Mouse (Mus musculus): ENCODE results near the gene Lrrc4b. TPM values are rescaled to one million over a fixed set of nuclear protein-coding genes. Genes with fewer than 3 reads are reported as not detected.
A peak's percentile ranks its signal among the peaks of the same experiment; 100 is the strongest.

The Lrrc4b gene
- polyA plus RNA-seq, 1 experiment, result 0.46 TPM

DNA sequence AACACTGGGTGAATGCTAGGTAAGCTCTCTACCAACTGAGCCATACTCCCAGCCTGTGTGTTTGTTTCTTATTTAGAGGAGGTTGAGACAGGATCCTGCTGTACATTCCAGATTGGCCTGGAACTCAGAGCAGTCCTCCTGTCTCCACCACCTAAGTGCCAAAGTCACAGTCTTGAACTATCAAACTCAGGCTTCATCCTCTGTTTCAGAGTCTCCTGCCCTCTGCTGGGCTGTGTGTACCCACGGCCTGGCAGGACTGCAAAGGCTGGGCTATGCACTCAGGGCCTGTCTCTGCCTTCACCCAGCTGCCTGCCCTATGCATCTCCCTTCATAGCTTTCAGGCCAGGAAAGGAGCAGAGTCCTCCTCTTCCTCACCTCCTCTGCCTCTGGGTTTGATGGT, 7.4 kb downstream of the Lrrc4b start:
- Histone ChIP-seq H3K36me3 (ENCODE audit: control insufficient read depth, insufficient read depth, low read length) (no peaks in the 10 kb centered on the region), H3K27me3 (ENCODE audit: control insufficient read depth, insufficient read depth, low read length) (no peaks in the 10 kb centered on the region), H3K4me3 (ENCODE audit: control insufficient read depth, low read depth, low read length) (no peak overlapping the region), H3K27ac (ENCODE audit: control insufficient read depth, insufficient read depth, low read depth, low read length) (no peak overlapping the region), H3K4me1 (ENCODE audit: control insufficient read depth, insufficient read depth, low read length) (peaks cover 8% of the 10 kb centered on the region)
- TF ChIP-seq CTCF (IDR thresholded peaks at IDR 0.05; ENCODE audit: control insufficient read depth, insufficient read depth, insufficient replicate concordance, low read depth, low read length), result peak; percentile 29; the same call in 1 of the 2 replicates
- TF ChIP-seq POLR2A (IDR thresholded peaks at IDR 0.05; ENCODE audit: control insufficient read depth, low read depth, low read length), result no peak

DNA sequence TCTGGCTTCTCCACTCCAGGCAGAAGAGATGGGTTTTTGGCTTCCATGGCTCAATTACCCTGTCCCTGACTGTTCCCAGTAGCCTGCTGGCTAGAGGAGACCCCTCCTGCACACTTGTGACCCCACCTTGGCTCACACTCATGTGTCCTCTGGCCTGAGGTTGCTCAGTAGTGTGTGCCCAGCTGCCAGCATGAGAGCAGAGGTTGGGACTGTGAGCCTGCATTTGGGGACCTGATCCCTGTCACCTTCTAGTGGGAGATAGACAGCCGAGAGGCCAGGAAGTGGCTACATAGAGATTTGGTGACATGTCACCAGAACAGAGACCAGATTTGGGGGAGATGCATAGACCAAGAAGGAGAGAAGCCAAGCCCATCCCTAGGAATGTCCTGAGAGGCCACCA, 8.4 kb downstream of the Lrrc4b start:
- Histone ChIP-seq H3K27ac (ENCODE audit: control insufficient read depth, insufficient read depth, low read depth, low read length) (no peak overlapping the region), H3K36me3 (ENCODE audit: control insufficient read depth, insufficient read depth, low read length) (no peaks in the 10 kb centered on the region), H3K4me1 (ENCODE audit: control insufficient read depth, insufficient read depth, low read length) (peaks cover 8% of the 10 kb centered on the region), H3K4me3 (ENCODE audit: control insufficient read depth, low read depth, low read length) (no peak overlapping the region), H3K27me3 (ENCODE audit: control insufficient read depth, insufficient read depth, low read length) (no peaks in the 10 kb centered on the region)
- TF ChIP-seq POLR2A (IDR thresholded peaks at IDR 0.05; ENCODE audit: control insufficient read depth, low read depth, low read length) (no peak), CTCF (IDR thresholded peaks at IDR 0.05; ENCODE audit: control insufficient read depth, insufficient read depth, insufficient replicate concordance, low read depth, low read length) (no peak)

DNA sequence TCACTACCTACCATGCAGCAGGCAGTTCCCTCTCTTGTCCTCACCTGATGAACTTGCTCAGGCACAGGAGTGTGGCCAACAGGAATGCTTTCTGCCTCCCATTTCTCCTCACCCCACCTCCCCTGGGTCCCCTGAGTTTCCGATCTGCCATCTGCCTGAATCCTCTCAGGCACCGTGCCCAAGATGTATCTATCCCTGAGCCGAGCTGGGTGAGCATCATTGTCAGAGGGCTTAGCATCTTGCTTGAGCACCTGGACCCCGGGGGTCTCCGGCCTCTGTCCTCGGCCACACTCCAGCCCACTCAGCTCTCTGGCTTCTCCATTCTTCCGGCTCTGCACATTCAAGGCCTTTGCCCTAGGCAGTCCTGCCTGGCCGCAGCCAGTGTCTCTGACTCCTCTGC, 9.1 kb downstream of the Lrrc4b start:
- TF ChIP-seq CTCF (IDR thresholded peaks at IDR 0.05; ENCODE audit: control insufficient read depth, insufficient read depth, insufficient replicate concordance, low read depth, low read length), result no peak
- no peak for TF ChIP-seq POLR2A (IDR thresholded peaks at IDR 0.05; ENCODE audit: control insufficient read depth, low read depth, low read length)
- H3K27me3 ChIP-seq (ENCODE audit: control insufficient read depth, insufficient read depth, low read length), result no peaks in the 10 kb centered on the region
- H3K36me3 ChIP-seq (ENCODE audit: control insufficient read depth, insufficient read depth, low read length), result no peaks in the 10 kb centered on the region

DNA sequence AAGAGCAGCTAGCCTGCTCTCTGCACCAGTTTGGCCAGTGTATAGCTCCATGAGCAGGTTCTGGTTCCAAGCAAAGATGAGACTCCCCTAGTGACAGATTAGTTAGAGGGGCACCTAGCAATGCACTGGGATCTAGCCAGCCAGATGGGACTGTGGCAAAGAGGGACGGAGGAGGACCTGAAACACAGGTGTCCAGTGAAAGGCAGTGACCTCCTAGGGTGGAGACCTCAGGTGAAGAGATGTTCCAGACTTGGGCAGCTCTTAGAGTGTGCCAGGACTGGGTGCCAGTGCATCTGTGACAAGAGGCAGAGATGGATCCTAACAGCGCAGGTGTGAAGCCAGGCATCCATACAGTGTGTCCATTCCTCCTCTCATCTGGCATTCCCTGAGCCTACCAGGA, 10.9 kb downstream of the Lrrc4b start:
- TF ChIP-seq POLR2A (IDR thresholded peaks at IDR 0.05; ENCODE audit: control insufficient read depth, low read depth, low read length), result no peak
- TF ChIP-seq CTCF (IDR thresholded peaks at IDR 0.05; ENCODE audit: control insufficient read depth, insufficient read depth, insufficient replicate concordance, low read depth, low read length), result no peak
- no peaks in the 10 kb centered on the region for H3K36me3 ChIP-seq (ENCODE audit: control insufficient read depth, insufficient read depth, low read length)
- no peak overlapping the region for H3K27ac ChIP-seq (ENCODE audit: control insufficient read depth, insufficient read depth, low read depth, low read length)
- H3K4me1 ChIP-seq (ENCODE audit: control insufficient read depth, insufficient read depth, low read length), result no peaks in the 10 kb centered on the region; the same call in none of the 2 replicates
- no peak overlapping the region for H3K4me3 ChIP-seq (ENCODE audit: control insufficient read depth, low read depth, low read length)
- H3K27me3 ChIP-seq (ENCODE audit: control insufficient read depth, insufficient read depth, low read length), result no peaks in the 10 kb centered on the region

More for the DNA sequence above, 9.1 kb downstream of the Lrrc4b start:
- peaks cover 8% of the 10 kb centered on the region for H3K4me1 ChIP-seq (ENCODE audit: control insufficient read depth, insufficient read depth, low read length)
- no peak overlapping the region for H3K27ac ChIP-seq (ENCODE audit: control insufficient read depth, insufficient read depth, low read depth, low read length)
- H3K4me3 ChIP-seq (ENCODE audit: control insufficient read depth, low read depth, low read length), result no peak overlapping the region

DNA sequence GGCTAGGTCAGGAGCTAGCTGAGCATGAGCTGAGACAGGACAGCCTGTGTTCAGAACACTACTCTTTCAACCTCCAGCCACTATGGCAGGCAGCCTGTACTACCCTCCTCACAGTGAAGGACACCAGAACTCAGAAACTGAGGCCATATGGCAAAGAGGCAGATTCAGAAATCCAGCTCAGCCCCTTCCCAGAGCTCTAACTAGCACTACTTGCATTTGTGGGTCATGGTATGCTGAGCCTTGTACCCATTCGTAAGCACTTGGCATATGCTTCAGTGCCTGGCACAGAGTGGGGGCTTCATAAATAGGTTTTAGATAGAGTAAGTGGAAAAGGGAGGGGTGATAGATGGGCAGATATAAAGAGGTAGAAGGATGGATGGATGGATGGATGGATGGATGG, 11.7 kb downstream of the Lrrc4b start:
- TF ChIP-seq CTCF (IDR thresholded peaks at IDR 0.05; ENCODE audit: control insufficient read depth, insufficient read depth, insufficient replicate concordance, low read depth, low read length) (no peak), POLR2A (IDR thresholded peaks at IDR 0.05; ENCODE audit: control insufficient read depth, low read depth, low read length) (no peak)
- Histone ChIP-seq H3K4me3 (ENCODE audit: control insufficient read depth, low read depth, low read length) (no peak overlapping the region), H3K27me3 (ENCODE audit: control insufficient read depth, insufficient read depth, low read length) (no peaks in the 10 kb centered on the region), H3K36me3 (ENCODE audit: control insufficient read depth, insufficient read depth, low read length) (no peaks in the 10 kb centered on the region), H3K27ac (ENCODE audit: control insufficient read depth, insufficient read depth, low read depth, low read length) (no peak overlapping the region), H3K4me1 (ENCODE audit: control insufficient read depth, insufficient read depth, low read length) (no peaks in the 10 kb centered on the region; the same call in 1 of the 2 replicates)

DNA sequence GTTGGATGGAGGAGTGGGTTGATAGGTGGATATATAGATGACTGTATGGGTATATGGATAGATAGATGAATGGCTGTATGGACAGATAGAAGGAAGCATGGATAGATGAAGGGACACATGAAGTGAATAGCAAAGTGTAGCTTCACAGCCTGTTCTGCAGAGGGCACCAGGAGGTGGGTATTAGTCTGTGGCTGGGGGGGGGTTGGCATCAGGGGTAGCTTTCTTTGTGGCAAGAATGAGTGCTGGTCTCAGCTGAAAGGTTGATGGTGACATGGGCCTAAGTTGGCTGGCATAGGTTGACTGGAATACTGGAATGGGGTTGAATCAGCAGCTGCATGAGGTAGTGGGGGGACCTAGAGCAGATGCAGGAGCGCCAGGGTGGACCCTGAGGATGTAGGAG, 12.4 kb downstream of the Lrrc4b start:
- Histone ChIP-seq H3K4me1 (ENCODE audit: control insufficient read depth, insufficient read depth, low read length) (no peaks in the 10 kb centered on the region; the same call in 1 of the 2 replicates), H3K4me3 (ENCODE audit: control insufficient read depth, low read depth, low read length) (no peak overlapping the region)

DNA sequence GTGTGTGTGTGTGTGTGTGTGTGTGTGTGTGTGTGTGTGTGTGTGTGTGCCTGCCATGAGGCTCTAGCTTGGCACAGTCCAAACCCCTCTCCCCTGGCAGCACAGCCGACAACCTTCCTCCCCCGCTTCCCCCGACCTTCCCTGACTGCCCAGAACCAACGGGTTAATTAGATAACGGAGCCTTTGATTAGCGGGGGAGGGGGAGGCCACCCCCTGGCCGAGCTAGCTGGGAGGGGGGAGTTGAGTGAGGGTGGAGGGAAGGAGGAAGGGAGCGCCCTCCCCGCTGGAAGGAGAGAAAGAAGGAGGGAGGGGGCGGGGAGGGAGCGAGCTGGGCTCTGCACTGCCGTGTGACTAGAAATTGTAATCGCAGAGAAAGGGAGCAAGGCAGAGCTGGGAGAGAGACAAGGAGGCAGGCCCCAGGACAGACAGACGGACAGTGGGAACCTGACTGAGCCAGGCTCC, 12.9 kb downstream of the Lrrc4b start:
- no peak overlapping the region for H3K27ac ChIP-seq (ENCODE audit: control insufficient read depth, insufficient read depth, low read depth, low read length)
- no peaks in the 10 kb centered on the region for H3K36me3 ChIP-seq (ENCODE audit: control insufficient read depth, insufficient read depth, low read length)
- no peaks in the 10 kb centered on the region; the same call in 1 of the 2 replicates for H3K4me1 ChIP-seq (ENCODE audit: control insufficient read depth, insufficient read depth, low read length)
- TF ChIP-seq CTCF (IDR thresholded peaks at IDR 0.05; ENCODE audit: control insufficient read depth, insufficient read depth, insufficient replicate concordance, low read depth, low read length) (no peak), POLR2A (IDR thresholded peaks at IDR 0.05; ENCODE audit: control insufficient read depth, low read depth, low read length) (no peak)
- H3K27me3 ChIP-seq (ENCODE audit: control insufficient read depth, insufficient read depth, low read length), result no peaks in the 10 kb centered on the region
- H3K4me3 ChIP-seq (ENCODE audit: control insufficient read depth, low read depth, low read length), result no peak overlapping the region

More for the DNA sequence above, 12.4 kb downstream of the Lrrc4b start:
- no peaks in the 10 kb centered on the region for H3K27me3 ChIP-seq (ENCODE audit: control insufficient read depth, insufficient read depth, low read length)
- TF ChIP-seq CTCF (IDR thresholded peaks at IDR 0.05; ENCODE audit: control insufficient read depth, insufficient read depth, insufficient replicate concordance, low read depth, low read length) (no peak), POLR2A (IDR thresholded peaks at IDR 0.05; ENCODE audit: control insufficient read depth, low read depth, low read length) (no peak)
- no peaks in the 10 kb centered on the region for H3K36me3 ChIP-seq (ENCODE audit: control insufficient read depth, insufficient read depth, low read length)
- no peak overlapping the region for H3K27ac ChIP-seq (ENCODE audit: control insufficient read depth, insufficient read depth, low read depth, low read length)

All from testis, adult 2 months (tissue).